Mouse (Mus musculus): ENCODE results near the gene Morf4l1.

Gene Morf4l1

GRCm38 (mm10) chr9:90114567-90115307 is at the start of gene Morf4l1:
Gene Morf4l1 (minus strand): TSS chr9:90114774.
- peak; percentile 98 for DNase-seq

- no peak for DNase-seq
Measured at GRCm38 (mm10) chr9:90163749-90164095, 49.1 kb upstream of the Morf4l1 start.

DNA sequence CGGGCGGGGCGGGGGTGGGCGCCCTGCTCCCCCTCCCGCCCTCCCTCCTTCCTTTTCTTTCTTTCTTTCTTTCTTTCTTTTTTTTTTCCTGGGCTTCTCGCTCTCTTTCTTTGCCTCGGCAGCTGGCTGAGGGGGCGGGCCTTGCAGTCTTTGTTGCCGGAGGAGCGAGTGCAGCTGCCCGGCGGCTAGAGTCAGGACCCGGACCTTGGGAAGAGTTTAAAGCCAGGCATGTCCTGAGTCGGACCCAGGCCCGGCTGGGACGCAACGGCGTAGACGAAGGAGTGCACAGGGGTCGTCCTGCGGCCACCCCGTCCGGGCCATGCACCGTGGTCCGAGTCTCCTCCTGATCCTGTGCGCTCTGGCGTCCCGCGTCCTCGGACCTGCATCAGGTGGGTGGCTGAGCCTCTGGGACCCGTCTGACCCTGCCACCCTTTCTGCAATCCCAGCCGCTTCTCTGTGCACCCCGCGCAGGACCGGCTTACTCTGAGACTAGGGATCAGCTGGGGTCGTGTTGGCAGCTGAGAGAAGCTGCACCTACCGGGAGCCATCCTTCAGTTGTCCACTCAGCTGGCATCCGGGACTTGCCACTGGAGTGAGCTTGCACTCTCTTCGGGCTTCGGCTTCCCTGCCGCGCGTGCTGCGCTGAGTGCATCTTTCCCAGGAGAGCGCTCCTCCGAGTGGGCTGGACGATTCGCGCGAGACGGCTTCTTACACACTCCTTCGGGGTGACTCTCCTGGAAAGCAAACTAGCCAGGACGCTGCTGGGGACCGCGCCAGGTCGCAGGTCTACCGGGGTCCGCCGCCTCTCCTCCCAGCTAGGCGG is 48.6 kb upstream of the Morf4l1 start, which contains the start of gene Adamts7:
Gene Adamts7, plus strand, starts transcription at position 144 of the 823 bp plus-strand sequence.
- peak; percentile 43 for DNase-seq

GRCm38 (mm10) chr9:90162243-90162925 is 47.8 kb upstream of the Morf4l1 start:
- no peak for DNase-seq

GRCm38 (mm10) chr9:90146869-90147268 is 32.3 kb upstream of the Morf4l1 start:
- no peak for DNase-seq

GRCm38 (mm10) chr9:90145788-90146187 is 31.2 kb upstream of the Morf4l1 start:
- DNase-seq, result no peak

DNA sequence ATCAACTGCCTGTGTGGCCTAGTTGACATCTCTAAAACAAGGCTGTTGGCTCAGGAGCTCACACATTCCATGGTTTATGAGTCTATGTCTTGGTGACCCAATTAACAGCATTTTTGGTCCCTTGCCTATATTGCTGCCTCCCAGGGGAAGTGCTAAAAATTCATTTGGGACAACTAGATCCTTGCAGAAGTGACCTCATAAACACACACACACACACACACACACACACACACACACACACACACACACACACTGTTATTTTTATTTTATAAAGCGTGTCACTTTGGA is 22.0 kb upstream of the Morf4l1 start:
- DNase-seq, result no peak

- no peak for DNase-seq
Measured at GRCm38 (mm10) chr9:90135963-90136677, 21.5 kb upstream of the Morf4l1 start.

GRCm38 (mm10) chr9:90135466-90135865 is 20.9 kb upstream of the Morf4l1 start:
- DNase-seq, result no peak

DNA sequence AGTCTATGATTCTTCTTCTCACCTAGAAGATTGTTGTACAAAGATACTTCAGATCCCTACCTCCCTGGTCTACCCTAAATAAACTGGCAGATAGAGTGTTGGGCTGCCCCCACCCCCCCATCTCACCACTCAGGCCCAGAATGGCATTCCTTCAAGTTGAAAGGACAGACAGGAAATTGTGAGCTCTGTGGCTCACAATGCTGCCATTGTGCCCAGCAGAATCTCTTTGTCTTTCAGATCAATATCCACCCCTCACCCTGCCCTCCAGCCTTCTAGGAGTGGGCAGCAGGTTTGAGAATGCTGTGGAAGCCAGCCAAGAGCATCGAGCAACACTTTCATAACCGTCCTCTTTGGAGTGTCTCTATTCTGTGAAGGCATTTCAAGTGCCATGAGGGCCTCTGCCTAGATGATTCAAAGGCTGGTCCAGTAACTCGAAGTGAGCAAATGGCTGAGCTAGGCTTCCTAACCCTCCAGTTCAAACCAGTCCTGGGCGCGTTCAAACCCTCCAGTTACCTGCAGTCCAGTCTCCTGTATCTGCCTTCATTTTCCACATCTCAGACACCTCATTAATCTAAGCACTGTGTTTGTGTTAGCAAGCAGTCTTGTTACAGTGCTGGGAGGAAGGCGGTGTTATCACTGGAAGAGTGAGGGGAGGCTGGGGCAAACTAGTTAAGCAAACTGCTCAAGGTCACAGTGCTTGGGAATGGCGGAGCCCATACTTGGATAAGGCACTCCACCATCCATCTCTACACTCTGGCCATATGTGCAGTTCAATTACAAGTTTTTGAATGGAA is 19.2 kb upstream of the Morf4l1 start:
- DNase-seq, result no peak

- no peak for DNase-seq
Measured at GRCm38 (mm10) chr9:90128636-90129201, 14.1 kb upstream of the Morf4l1 start.

DNA sequence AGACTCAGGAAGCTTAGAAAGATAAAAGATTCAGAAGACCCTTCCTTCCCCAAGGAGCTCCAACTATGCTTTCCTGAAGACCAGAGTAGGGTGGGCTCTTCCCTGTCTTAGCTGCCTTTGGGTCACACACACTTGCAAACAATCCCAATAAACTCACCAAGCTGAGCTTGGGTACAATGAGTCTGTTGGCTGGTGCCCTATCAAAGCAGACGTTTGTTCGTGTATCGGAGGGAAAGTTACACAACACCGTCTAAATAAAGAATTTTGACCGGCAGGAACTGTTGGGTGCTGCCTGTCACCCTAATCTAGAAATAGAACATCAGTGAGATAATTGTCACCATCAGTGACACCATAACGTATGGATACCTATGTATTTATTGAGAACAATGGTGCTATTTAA is 12.6 kb upstream of the Morf4l1 start:
- no peak for DNase-seq

DNA sequence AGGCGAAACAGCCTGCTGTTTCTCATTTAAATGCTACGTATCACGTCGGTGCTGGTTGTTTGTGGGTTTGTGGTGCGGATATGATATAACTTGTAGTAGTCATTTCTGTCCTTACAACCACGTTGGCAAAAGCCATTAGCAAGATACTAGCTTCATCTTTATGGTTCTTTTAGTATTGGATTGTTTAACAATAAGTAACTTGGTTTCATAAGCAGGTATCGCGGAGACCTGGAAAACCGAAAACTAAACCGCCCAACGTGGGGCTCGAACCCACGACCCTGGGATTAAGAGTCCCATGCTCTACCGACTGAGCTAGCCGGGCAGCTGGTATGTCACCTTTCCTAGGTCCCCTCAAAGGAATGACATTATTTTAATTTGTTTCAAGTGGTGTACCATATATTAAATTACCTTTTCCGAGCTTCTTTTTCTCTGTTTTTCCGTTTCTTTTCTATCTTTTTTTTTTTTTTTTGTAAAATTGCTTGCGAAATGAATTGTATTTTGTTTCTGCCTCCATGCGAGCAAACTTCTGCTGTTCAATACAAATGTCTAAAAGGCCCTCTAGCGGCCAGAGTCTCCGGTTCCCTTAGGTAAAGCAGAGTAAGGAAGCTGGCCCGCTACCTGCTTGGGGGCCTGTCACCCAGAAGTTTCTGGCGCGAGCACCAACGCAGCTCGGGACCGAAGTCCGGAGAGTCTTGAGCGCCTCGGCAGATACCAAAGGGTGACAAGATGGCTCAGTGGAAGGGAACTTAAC is 11.9 kb upstream of the Morf4l1 start:
- DNase-seq, result peak; percentile 62

DNA sequence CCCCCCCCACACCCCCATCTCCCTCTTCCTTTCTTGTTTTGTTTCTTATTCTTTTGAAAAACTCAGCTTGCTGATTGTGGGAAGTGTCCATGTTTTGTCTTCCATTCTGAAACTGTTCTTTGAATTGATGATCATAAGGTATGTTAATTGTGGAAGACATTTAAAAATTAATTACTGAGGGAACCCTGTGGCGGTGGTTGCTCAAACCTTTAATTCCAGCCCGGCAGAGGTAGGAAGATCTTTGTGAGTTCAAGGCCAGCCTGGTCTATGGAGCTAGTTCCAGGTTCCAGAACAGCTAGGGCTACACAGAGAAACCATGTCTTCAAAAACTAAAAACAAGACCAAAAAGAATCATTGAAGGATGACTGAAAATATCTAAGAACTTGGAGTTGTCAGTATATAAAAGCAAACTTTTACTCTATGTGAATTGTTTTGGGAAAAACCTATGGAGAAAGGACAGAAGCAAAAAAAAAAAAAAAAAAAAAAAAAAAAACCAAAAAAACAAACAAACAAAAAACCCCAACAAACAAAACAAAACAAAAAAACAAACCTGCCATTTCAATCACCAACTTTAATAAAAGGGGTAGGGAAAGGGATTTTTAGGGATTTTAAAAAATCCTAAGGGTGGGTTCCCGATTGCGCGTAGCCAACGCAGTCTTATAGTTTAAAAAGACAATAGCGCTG is 11.0 kb upstream of the Morf4l1 start:
- no peak for DNase-seq

DNA sequence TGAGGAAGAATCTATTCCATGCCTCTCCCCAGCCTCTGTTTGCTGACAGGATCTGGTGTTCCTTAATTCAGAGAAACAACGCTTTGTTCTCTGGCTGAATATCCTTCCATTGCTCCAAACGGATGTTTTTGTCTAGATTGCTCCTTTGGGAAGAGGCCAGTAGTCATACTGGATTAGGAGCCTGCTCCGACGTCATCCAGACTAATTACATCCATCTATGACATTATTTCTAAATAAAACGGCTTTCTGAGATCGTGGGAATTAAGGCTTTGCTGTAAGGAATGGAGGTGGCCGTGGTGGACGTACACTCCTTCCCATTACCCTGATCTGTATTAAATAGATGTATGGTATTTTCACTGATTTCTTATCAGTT is 10.3 kb upstream of the Morf4l1 start:
- DNase-seq, result no peak

DNA sequence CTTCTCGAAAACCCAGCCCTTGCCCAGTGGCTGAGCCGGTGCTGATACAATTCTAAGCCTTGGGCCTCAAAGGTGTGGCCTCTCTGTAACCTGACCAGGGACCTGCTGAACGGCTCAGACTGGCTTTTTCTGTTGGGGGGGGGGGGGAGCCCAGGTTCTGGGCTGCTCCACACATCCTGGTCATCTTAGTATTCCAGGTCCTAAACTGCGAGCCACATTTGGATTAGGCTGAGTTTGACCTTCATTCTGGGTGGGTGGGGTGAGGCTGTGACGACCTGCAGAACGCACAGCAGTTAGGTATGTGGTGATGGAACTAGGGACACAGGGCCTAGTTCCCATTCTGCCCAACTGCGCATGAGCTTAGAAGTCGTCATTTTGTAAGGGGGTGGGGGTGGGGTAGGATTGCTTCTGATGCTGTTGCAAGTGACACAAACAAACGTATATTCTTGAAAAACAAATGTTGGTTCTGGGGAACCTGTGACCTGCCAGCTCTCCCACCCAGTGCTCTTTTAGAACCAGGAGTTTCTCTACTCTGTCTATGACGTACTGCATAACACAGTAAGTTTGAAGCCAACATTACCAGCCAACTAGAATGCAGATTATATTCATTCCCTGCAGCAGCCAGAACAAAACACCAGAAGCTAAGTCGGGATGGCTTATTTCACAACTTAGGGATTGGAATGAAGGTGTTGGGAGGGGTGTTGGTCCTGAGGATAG is 9.7 kb upstream of the Morf4l1 start:
- DNase-seq, result no peak

DNA sequence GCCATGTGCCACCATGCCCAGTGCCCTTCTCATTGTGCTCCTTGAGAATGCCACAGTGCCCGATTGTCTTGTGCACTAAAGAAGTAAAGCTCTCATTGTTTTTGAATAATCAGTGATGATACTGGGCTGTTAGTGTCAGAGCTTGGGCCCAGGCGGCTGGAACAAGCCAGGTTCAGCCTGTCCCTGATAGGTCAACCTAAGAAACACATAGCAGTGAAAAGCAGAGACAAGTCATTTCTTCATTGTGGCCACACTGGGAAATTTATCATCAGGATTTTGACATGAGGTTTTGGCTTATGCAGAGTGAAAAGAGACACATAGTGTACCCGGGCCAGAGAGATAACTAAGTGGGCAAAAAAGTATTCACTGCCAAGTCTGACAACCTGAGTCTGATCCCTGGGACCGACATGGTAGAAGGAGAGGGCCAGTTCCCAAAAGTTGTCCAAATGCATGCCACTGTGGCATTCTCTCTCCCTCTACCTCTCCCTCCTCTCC is 7.7 kb upstream of the Morf4l1 start:
- DNase-seq, result no peak

GRCm38 (mm10) chr9:90117234-90117633 is 2.7 kb upstream of the Morf4l1 start:
- no peak for DNase-seq

GRCm38 (mm10) chr9:90115308-90115700 is 730 bp upstream of the Morf4l1 start:
- DNase-seq, result no peak
